Mouse (Mus musculus): ENCODE results near the gene Aldh4a1. TPM values are rescaled to one million over a fixed set of nuclear protein-coding genes. Genes with fewer than 3 reads are reported as not detected.

Aldh4a1 gene
- polyA plus RNA-seq, 1 experiment: 6.7 TPM

- H3ac ChIP-seq (ENCODE audit: control insufficient read depth, insufficient read length, low read depth): peak overlapping the region; percentile 71
- TF ChIP-seq USF1 (IDR thresholded peaks at IDR 0.05; ENCODE audit: low read depth): no peak
- TF ChIP-seq MYOG (IDR thresholded peaks at IDR 0.05; ENCODE audit: control insufficient read depth, extremely low read depth, insufficient read length): no peak
- no peak for TF ChIP-seq CTCF (IDR thresholded peaks at IDR 0.05; ENCODE audit: control insufficient read depth, insufficient read depth, insufficient read length)
- no peak for TF ChIP-seq MYOD1 (IDR thresholded peaks at IDR 0.05; ENCODE audit: control insufficient read depth, insufficient read length, low read depth)
- TF ChIP-seq CEBPB (IDR thresholded peaks at IDR 0.05; ENCODE audit: low read depth): no peak
- no peak for TF ChIP-seq MAX (IDR thresholded peaks at IDR 0.05)
- TF ChIP-seq FOSL1 (IDR thresholded peaks at IDR 0.05; ENCODE audit: insufficient read depth, low read length, poor library complexity, severe bottlenecking): no peak
- H3K79me2 ChIP-seq (ENCODE audit: control insufficient read depth, insufficient read depth): peaks cover 99% of the 10 kb centered on the region
- peaks cover 8% of the 10 kb centered on the region for H3K36me3 ChIP-seq (ENCODE audit: control insufficient read depth, insufficient read depth)
- H3K79me3 ChIP-seq (ENCODE audit: low read depth): peaks cover 90% of the 10 kb centered on the region
- H3K4me3 ChIP-seq (ENCODE audit: insufficient read depth, poor library complexity, severe bottlenecking): peak overlapping the region; percentile 18
- no peaks in the 10 kb centered on the region for H3K27me3 ChIP-seq (ENCODE audit: control insufficient read depth, insufficient read depth, insufficient read length)
Observed at GRCm38 (mm10) chr4:139580663-139581336, 41.9 kb upstream of the Aldh4a1 start.

DNA sequence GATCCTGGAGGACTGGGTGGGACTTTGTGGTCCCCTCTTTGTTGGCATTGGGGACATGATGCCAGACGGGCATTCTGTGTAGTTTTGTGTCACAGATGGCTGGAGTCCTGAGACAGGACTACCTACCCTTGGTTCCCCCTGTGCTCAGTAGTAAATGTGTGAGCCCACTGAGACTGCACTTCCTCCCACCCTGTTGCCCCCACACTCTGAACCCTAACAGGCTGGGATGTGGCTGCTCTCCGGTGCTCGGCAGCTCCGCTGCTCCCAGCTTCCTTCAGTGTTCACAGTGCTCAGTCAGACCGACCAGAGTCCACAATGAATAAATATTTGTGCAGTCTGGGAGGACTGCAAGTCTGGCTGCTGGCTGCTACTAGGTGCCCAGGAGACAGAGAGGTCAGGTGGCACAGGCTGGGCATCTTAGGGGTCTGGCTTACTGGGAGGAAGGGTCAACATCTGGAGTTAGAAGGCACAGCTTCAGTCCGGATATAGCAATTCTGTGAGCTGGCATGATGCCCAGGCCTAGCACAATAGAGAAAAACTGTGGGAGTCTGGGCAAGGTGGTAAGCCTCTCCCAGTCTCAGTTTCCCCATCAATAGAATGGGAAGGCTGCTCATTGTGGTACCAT, 41.1 kb upstream of the Aldh4a1 start:
- peaks cover 90% of the 10 kb centered on the region for H3K79me3 ChIP-seq (ENCODE audit: low read depth)
- H3K36me3 ChIP-seq (ENCODE audit: control insufficient read depth, insufficient read depth): peaks cover 8% of the 10 kb centered on the region
- no peak overlapping the region for H3K4me3 ChIP-seq (ENCODE audit: insufficient read depth, poor library complexity, severe bottlenecking)
- H3ac ChIP-seq (ENCODE audit: control insufficient read depth, insufficient read length, low read depth): peak overlapping the region; percentile 64
- no peaks in the 10 kb centered on the region for H3K27me3 ChIP-seq (ENCODE audit: control insufficient read depth, insufficient read depth, insufficient read length)
- H3K79me2 ChIP-seq (ENCODE audit: control insufficient read depth, insufficient read depth): peaks cover 99% of the 10 kb centered on the region
- TF ChIP-seq MYOD1 (IDR thresholded peaks at IDR 0.05; ENCODE audit: control insufficient read depth, insufficient read length, low read depth): no peak
- TF ChIP-seq FOSL1 (IDR thresholded peaks at IDR 0.05; ENCODE audit: insufficient read depth, low read length, poor library complexity, severe bottlenecking): no peak
- TF ChIP-seq USF1 (IDR thresholded peaks at IDR 0.05; ENCODE audit: low read depth): no peak
- TF ChIP-seq CTCF (IDR thresholded peaks at IDR 0.05; ENCODE audit: control insufficient read depth, insufficient read depth, insufficient read length): no peak
- TF ChIP-seq MAX (IDR thresholded peaks at IDR 0.05): no peak
- TF ChIP-seq MYOG (IDR thresholded peaks at IDR 0.05; ENCODE audit: control insufficient read depth, extremely low read depth, insufficient read length): no peak
- no peak for TF ChIP-seq CEBPB (IDR thresholded peaks at IDR 0.05; ENCODE audit: low read depth)

DNA sequence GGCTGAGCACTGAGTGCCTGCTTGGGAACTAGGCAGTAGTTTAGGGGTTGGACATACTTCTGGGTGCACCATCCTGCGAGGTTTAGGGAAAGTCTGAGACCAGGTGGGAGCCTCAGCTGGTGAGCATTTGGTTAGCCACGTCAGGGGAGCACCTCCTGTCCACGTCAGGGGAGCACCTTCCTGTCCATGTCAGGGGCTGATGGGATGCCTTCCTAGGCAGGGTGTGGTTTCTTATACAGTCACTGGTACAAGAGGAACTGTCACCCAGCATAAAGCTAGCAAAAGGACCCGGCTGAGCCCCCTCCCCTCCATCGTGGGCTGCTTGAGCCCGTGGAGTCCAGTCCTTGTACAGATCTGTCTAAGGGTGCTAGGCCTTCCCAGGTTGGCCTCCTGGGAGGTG, 40.3 kb upstream of the Aldh4a1 start:
- Histone ChIP-seq H3ac (ENCODE audit: control insufficient read depth, insufficient read length, low read depth) (peak overlapping the region; percentile 31), H3K36me3 (ENCODE audit: control insufficient read depth, insufficient read depth) (peaks cover 4% of the 10 kb centered on the region), H3K27me3 (ENCODE audit: control insufficient read depth, insufficient read depth, insufficient read length) (no peaks in the 10 kb centered on the region), H3K79me3 (ENCODE audit: low read depth) (peaks cover 90% of the 10 kb centered on the region), H3K79me2 (ENCODE audit: control insufficient read depth, insufficient read depth) (peaks cover 99% of the 10 kb centered on the region), H3K4me3 (ENCODE audit: insufficient read depth, poor library complexity, severe bottlenecking) (no peak overlapping the region)
- TF ChIP-seq FOSL1 (IDR thresholded peaks at IDR 0.05; ENCODE audit: insufficient read depth, low read length, poor library complexity, severe bottlenecking): no peak
- TF ChIP-seq MYOG (IDR thresholded peaks at IDR 0.05; ENCODE audit: control insufficient read depth, extremely low read depth, insufficient read length): no peak
- TF ChIP-seq MYOD1 (IDR thresholded peaks at IDR 0.05; ENCODE audit: control insufficient read depth, insufficient read length, low read depth): no peak
- no peak for TF ChIP-seq CEBPB (IDR thresholded peaks at IDR 0.05; ENCODE audit: low read depth)
- TF ChIP-seq USF1 (IDR thresholded peaks at IDR 0.05; ENCODE audit: low read depth): no peak
- no peak for TF ChIP-seq MAX (IDR thresholded peaks at IDR 0.05)

DNA sequence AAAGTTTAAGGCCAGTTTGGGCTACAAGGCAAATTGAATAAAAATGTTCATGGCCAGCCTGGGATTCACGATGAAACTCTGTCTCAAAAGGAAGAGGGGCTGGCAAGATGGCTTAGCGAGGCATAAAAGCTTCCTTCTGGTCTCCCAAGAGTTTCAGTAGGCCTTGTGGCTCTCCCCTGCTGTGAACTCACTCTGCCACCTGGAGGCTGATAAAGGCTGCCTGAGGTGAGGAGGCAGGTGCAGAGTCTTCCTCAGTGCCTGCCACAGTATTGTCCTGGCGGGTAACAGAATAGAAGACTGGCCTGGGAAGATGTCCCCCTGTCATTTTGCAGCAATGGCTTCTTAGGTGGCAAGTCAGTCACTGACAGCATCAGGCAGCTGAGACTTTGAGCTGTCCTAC, 39.8 kb upstream of the Aldh4a1 start:
- Histone ChIP-seq H3K79me3 (ENCODE audit: low read depth) (peaks cover 85% of the 10 kb centered on the region), H3K4me3 (ENCODE audit: insufficient read depth, poor library complexity, severe bottlenecking) (no peak overlapping the region), H3K36me3 (ENCODE audit: control insufficient read depth, insufficient read depth) (no peaks in the 10 kb centered on the region), H3K27me3 (ENCODE audit: control insufficient read depth, insufficient read depth, insufficient read length) (no peaks in the 10 kb centered on the region), H3ac (ENCODE audit: control insufficient read depth, insufficient read length, low read depth) (no peak overlapping the region), H3K79me2 (ENCODE audit: control insufficient read depth, insufficient read depth) (peaks cover 96% of the 10 kb centered on the region)
- TF ChIP-seq MAX (IDR thresholded peaks at IDR 0.05) (no peak), MYOD1 (IDR thresholded peaks at IDR 0.05; ENCODE audit: control insufficient read depth, insufficient read length, low read depth) (no peak), CTCF (IDR thresholded peaks at IDR 0.05; ENCODE audit: control insufficient read depth, insufficient read depth, insufficient read length) (no peak), USF1 (IDR thresholded peaks at IDR 0.05; ENCODE audit: low read depth) (no peak), CEBPB (IDR thresholded peaks at IDR 0.05; ENCODE audit: low read depth) (no peak), FOSL1 (IDR thresholded peaks at IDR 0.05; ENCODE audit: insufficient read depth, low read length, poor library complexity, severe bottlenecking) (no peak), MYOG (IDR thresholded peaks at IDR 0.05; ENCODE audit: control insufficient read depth, extremely low read depth, insufficient read length) (no peak)

- Histone ChIP-seq H3K79me2 (ENCODE audit: control insufficient read depth, insufficient read depth) (peaks cover 95% of the 10 kb centered on the region), H3ac (ENCODE audit: control insufficient read depth, insufficient read length, low read depth) (no peak overlapping the region), H3K36me3 (ENCODE audit: control insufficient read depth, insufficient read depth) (no peaks in the 10 kb centered on the region), H3K27me3 (ENCODE audit: control insufficient read depth, insufficient read depth, insufficient read length) (no peaks in the 10 kb centered on the region), H3K79me3 (ENCODE audit: low read depth) (peaks cover 81% of the 10 kb centered on the region), H3K4me3 (ENCODE audit: insufficient read depth, poor library complexity, severe bottlenecking) (no peak overlapping the region)
- no peak for TF ChIP-seq MYOG (IDR thresholded peaks at IDR 0.05; ENCODE audit: control insufficient read depth, extremely low read depth, insufficient read length)
- TF ChIP-seq MAX (IDR thresholded peaks at IDR 0.05): peak; percentile 33
Observed at GRCm38 (mm10) chr4:139583629-139584245, 38.9 kb upstream of the Aldh4a1 start.

All from C2C12 (cell line).